In the genomic region with DNA sequence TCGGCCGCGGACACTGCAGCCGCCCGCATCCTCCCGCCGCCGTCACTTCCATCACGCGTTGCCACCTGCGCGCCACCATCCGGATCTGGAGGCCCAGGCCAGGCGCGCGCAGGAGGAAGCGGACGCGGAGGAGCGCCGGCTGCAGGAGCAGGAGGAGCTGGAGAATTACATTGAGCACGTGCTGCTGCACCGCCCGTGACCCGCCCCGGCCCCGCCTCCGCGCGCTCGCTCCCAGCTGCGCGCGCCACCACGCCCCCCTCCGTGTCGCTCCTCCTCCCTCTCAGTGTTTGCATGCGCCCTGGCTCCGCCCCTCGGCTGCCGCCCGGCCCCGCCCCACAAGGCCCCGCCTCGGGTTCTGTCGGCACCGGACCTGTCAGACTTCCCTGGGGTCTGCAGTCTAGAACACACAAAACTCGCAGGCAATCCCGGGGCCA, we compare ENCODE assay signal across 8 mouse cellular contexts. TPM values are rescaled to one million over a fixed set of nuclear protein-coding genes. Genes with fewer than 3 reads are reported as not detected.
DNase-seq lines count a peak whose midpoint lies in the region; ATAC-seq lines count a peak whose summit lies in the region.

No protein-coding gene starts in this region.

- peaks cover 29% of the 10 kb centered on the region for H3K36me3 ChIP-seq in midbrain, embryonic 10.5 days

- peaks cover 79% of the 10 kb centered on the region for H3K27me3 ChIP-seq in midbrain, embryonic 10.5 days (ENCODE audit: low read depth, poor library complexity, severe bottlenecking)

- WGBS in midbrain, embryonic 10.5 days = under 1% methylated on average over 48 of the region's 49 CpGs

- peaks cover 46% of the 10 kb centered on the region for H3K4me1 ChIP-seq in midbrain, embryonic 10.5 days

- peak overlapping the region; percentile 62 for H3K4me3 ChIP-seq in midbrain, embryonic 10.5 days

- peak; percentile 77 for ATAC-seq in inflammation-experienced regulatory T-cells, adult 6 months

- peak; percentile 93 to 97 for DNase-seq in adrenal gland, adult (ENCODE audit: inconsistent age in 2 of 2, low spot score in 1 of 2)
- DNase-seq in embryo, embryonic 10 days (ENCODE audit: low spot score) = peak; percentile 92
- DNase-seq in gastrocnemius, postnatal 14 days = peak; percentile 85
- peak; percentile 85 to 88 for DNase-seq in left cerebral cortex, postnatal 36 days (ENCODE audit: low spot score in 2 of 2)
- peak; percentile 93 for DNase-seq in midbrain, embryonic 10.5 days (ENCODE audit: low spot score)
- peak; percentile 79 for DNase-seq in right cerebral cortex, postnatal 4 days
- DNase-seq in yolk sac, embryonic 10.5 days (ENCODE audit: low spot score) = peak; percentile 95

- no peaks in the 10 kb centered on the region for H3K9me3 ChIP-seq in midbrain, embryonic 10.5 days (replicated peaks)

- intact Hi-C loops in gastrocnemius, postnatal 14 days (cut with DNase I; ENCODE audit: low total_unique reads) = no loop called here
- intact Hi-C loops in left cerebral cortex, postnatal 36 days (cut with DNase I) = loop anchor here (5.0 kb wide), 1 partner anchor 260 kb away; a partner anchor contains a TSS

- H3K27ac ChIP-seq in midbrain, embryonic 10.5 days (replicated peaks) = peak overlapping the region; percentile 30; the same call in 1 of the 2 replicates

RNA-seq across cellular contexts. Expression of a gene that starts 6.5 kb away (rescaled TPM):
- not detected for total RNA-seq in gastrocnemius, postnatal 14 days (2021)
- polyA plus RNA-seq in inflammation-experienced regulatory T-cells, adult 6 months (2017; shearing (Covaris generic)) = not detected
- 100 to 1,000 TPM; 358 to 374 TPM for total RNA-seq in left cerebral cortex, postnatal 36 days (2021)
- 0.35 and 0.39 TPM in 2 replicates for polyA plus RNA-seq in midbrain, embryonic 10.5 days (2016; fragmentation: Nextera tagmentation; extraction: Ambion mirVana)

RNA-seq across cellular contexts. Expression of a gene that starts 13.3 kb away (rescaled TPM):
- 10 to 100 TPM; 24.3 to 26.0 TPM for total RNA-seq in gastrocnemius, postnatal 14 days (2021)
- polyA plus RNA-seq in inflammation-experienced regulatory T-cells, adult 6 months (2017; shearing (Covaris generic)) = 100 to 1,000 TPM in 1 of 3 experiments, 10 to 100 TPM in 2; 66.7 to 117 (median 68.0) TPM
- 100 to 1,000 TPM; 315 to 338 TPM for total RNA-seq in left cerebral cortex, postnatal 36 days (2021)
- 209 and 228 TPM in 2 replicates for polyA plus RNA-seq in midbrain, embryonic 10.5 days (2016; fragmentation: Nextera tagmentation; extraction: Ambion mirVana)

RNA-seq across cellular contexts. Expression of a gene that starts 39.4 kb away (rescaled TPM):
- 1 to 10 TPM; 1.2 to 1.9 TPM for total RNA-seq in gastrocnemius, postnatal 14 days (2021)
- not detected for polyA plus RNA-seq in inflammation-experienced regulatory T-cells, adult 6 months (2017; shearing (Covaris generic))
- total RNA-seq in left cerebral cortex, postnatal 36 days (2021) = under 1 TPM; 0.57 to 0.91 TPM
- polyA plus RNA-seq in midbrain, embryonic 10.5 days (2016; fragmentation: Nextera tagmentation; extraction: Ambion mirVana) = 0.07 and 0.11 TPM in 2 replicates

RNA-seq across cellular contexts. Expression of a gene that starts 44.8 kb away (rescaled TPM):
- 10 to 100 TPM; 49.2 to 51.1 TPM for total RNA-seq in gastrocnemius, postnatal 14 days (2021)
- 10 to 100 TPM; 52.8 to 60.9 (median 60.7) TPM for polyA plus RNA-seq in inflammation-experienced regulatory T-cells, adult 6 months (2017; shearing (Covaris generic))
- 10 to 100 TPM; 90.3 to 90.8 TPM for total RNA-seq in left cerebral cortex, postnatal 36 days (2021)
- polyA plus RNA-seq in midbrain, embryonic 10.5 days (2016; fragmentation: Nextera tagmentation; extraction: Ambion mirVana) = 102 and 105 TPM in 2 replicates

RNA-seq across cellular contexts. Expression of a gene that starts 45.8 kb away (rescaled TPM):
- 10 to 100 TPM; 21.8 to 24.3 TPM for total RNA-seq in gastrocnemius, postnatal 14 days (2021)
- 1 to 10 TPM; 4.7 to 6.7 (median 5.1) TPM for polyA plus RNA-seq in inflammation-experienced regulatory T-cells, adult 6 months (2017; shearing (Covaris generic))
- 10 to 100 TPM; 30.4 to 40.3 TPM for total RNA-seq in left cerebral cortex, postnatal 36 days (2021)
- 40.8 and 43.2 TPM in 2 replicates for polyA plus RNA-seq in midbrain, embryonic 10.5 days (2016; fragmentation: Nextera tagmentation; extraction: Ambion mirVana)

Comparison
In these comparisons a context has a peak if more than half of its experiments do, and no peak if none do; other contexts are left out.
1. Peak in every context shown above with its lines: DNase-seq, ATAC-seq, H3K4me3 ChIP-seq and H3K27ac ChIP-seq.
2. RNA of a gene that starts 6.5 kb away (total RNA-seq): 358 to 374 TPM in left cerebral cortex, postnatal 36 days; not detected in gastrocnemius, postnatal 14 days; every median in the first group is over 100 times any median in the second.
3. RNA of a gene that starts 13.3 kb away (total RNA-seq): 315 to 338 TPM in left cerebral cortex, postnatal 36 days; 24.3 to 26.0 TPM in gastrocnemius, postnatal 14 days; every median in the first group is over 10 times any median in the second.